Mouse (Mus musculus) gastrocnemius, postnatal 36 days (tissue): ENCODE measurements around the gene Sgsm3. TPM values are rescaled to one million over a fixed set of nuclear protein-coding genes. Genes with fewer than 3 reads are reported as not detected.
A peak's percentile ranks its signal among the peaks of the same experiment; 100 is the strongest.

Experiments used
- DNase-seq, 2 experiments: peaks; one replicate each; pipeline ENCODE4 v3.0.0; 2022
- intact Hi-C: fragments of 180-260 bp; cut with DNase I; formaldehyde crosslinking; loops from one replicate; pipeline ENCODE4 v1.15.1; 2025
- total RNA-seq, 2 experiments: library from RNA; stranded (reverse); gene quantifications; 2 replicates each; pipeline ENCODE4 v1.2.3; 2021

Sgsm3 gene
- total RNA-seq, 2 experiments from 2014 or later = 11.8 to 17.8 TPM

GRCm38 (mm10) chr15:81021377-81021776 lies 43.8 kb downstream of the Sgsm3 start:
- peak; percentile 4 to 12 for DNase-seq
- intact Hi-C loops = no loop called here

- peak; percentile 5 to 19 for DNase-seq
- intact Hi-C loops = no loop called here
Observed at GRCm38 (mm10) chr15:81022437-81022836, 44.9 kb downstream of the Sgsm3 start.

- no peak for DNase-seq
- intact Hi-C loops = no loop called here
Observed at GRCm38 (mm10) chr15:81023842-81024241, 46.3 kb downstream of the Sgsm3 start.

GRCm38 (mm10) chr15:81026901-81027300 lies 49.3 kb downstream of the Sgsm3 start:
- intact Hi-C loops = loop anchor here (1.0 to 2.0 kb wide), 3 partner anchors 23 to 172 kb away; no protein-coding TSS in a partner anchor
- no peak for DNase-seq

GRCm38 (mm10) chr15:81027378-81028173 lies 50.0 kb downstream of the Sgsm3 start:
- intact Hi-C loops = loop anchor here (1.0 to 2.0 kb wide), 3 partner anchors 23 to 171 kb away; no protein-coding TSS in a partner anchor
- peak; percentile 73 to 79 for DNase-seq

GRCm38 (mm10) chr15:81030891-81031425 lies 53.4 kb downstream of the Sgsm3 start:
- no peak for DNase-seq
- intact Hi-C loops = no loop called here

- intact Hi-C loops = no loop called here
- DNase-seq = peak in 1 of 2 experiments; percentile 52
Observed at GRCm38 (mm10) chr15:81031611-81032010, 54.0 kb downstream of the Sgsm3 start.

- intact Hi-C loops = no loop called here
Observed at GRCm38 (mm10) chr15:81032941-81033629, 55.5 kb downstream of the Sgsm3 start.

GRCm38 (mm10) chr15:81034119-81034518 lies 56.6 kb downstream of the Sgsm3 start:
- intact Hi-C loops = no loop called here
- no peak for DNase-seq

More at GRCm38 (mm10) chr15:81032941-81033629, 55.5 kb downstream of the Sgsm3 start:
- DNase-seq = no peak

GRCm38 (mm10) chr15:81035417-81036162 lies 58.0 kb downstream of the Sgsm3 start:
- intact Hi-C loops = no loop called here
- no peak for DNase-seq

GRCm38 (mm10) chr15:81038419-81038818 lies 60.9 kb downstream of the Sgsm3 start:
- intact Hi-C loops = no loop called here
- DNase-seq = no peak

GRCm38 (mm10) chr15:81041767-81042166 lies 64.2 kb downstream of the Sgsm3 start:
- no peak for DNase-seq
- intact Hi-C loops = no loop called here

GRCm38 (mm10) chr15:81042276-81042931 lies 64.8 kb downstream of the Sgsm3 start:
- intact Hi-C loops = no loop called here
- DNase-seq = peak; percentile 47 to 56

GRCm38 (mm10) chr15:81044446-81044845 lies 66.9 kb downstream of the Sgsm3 start:
- DNase-seq = no peak
- intact Hi-C loops = no loop called here

- no peak for DNase-seq
- intact Hi-C loops = no loop called here
Observed at GRCm38 (mm10) chr15:81045336-81045735, 67.8 kb downstream of the Sgsm3 start.

- intact Hi-C loops = no loop called here
- no peak for DNase-seq
Observed at GRCm38 (mm10) chr15:81046061-81046460, 68.5 kb downstream of the Sgsm3 start.

GRCm38 (mm10) chr15:81047497-81047896 lies 69.9 kb downstream of the Sgsm3 start:
- intact Hi-C loops = no loop called here
- DNase-seq = no peak

- no peak for DNase-seq
- intact Hi-C loops = loop anchor here (1.0 kb wide), 1 partner anchor 22 kb away; no protein-coding TSS in a partner anchor
Observed at GRCm38 (mm10) chr15:81049401-81050053, 72.0 kb downstream of the Sgsm3 start.

GRCm38 (mm10) chr15:81050488-81050887 lies 72.9 kb downstream of the Sgsm3 start:
- DNase-seq = no peak
- intact Hi-C loops = loop anchor here (1.0 kb wide), 1 partner anchor 23 kb away; no protein-coding TSS in a partner anchor
